Mouse (Mus musculus) ES-Bruce4 (cell line): ENCODE data around the gene Usb1.

Experiments
- CTCF ChIP-seq: IDR thresholded peaks from one replicate; pipeline ENCODE4 v1.8.1; 2011; ENCODE audit warnings: low read depth, low read length
- EP300 ChIP-seq: IDR thresholded peaks from 2 replicates; pipeline ENCODE4 v1.6.1; 2011; ENCODE audit warnings: low read depth, low read length; ENCODE audit not compliant: insufficient read depth
- POLR2A ChIP-seq: IDR thresholded peaks from one replicate; pipeline ENCODE4 v1.8.1; 2011; ENCODE audit warnings: low read length; ENCODE audit not compliant: insufficient read depth

GRCm38 (mm10) chr8:95310342-95310970 lies 21.6 kb upstream of the Usb1 start, which contains the start of gene Tepp:
- TF ChIP-seq CTCF, result no peak
- TF ChIP-seq POLR2A, result no peak
- no peak for TF ChIP-seq EP300
